Mouse (Mus musculus): ENCODE measurements around the gene Ptpn14.
A peak's percentile ranks its signal among the peaks of the same experiment; 100 is the strongest.

Gene Ptpn14

GRCm38 (mm10) chr1:189817810-189818209 is 89.7 kb downstream of the Ptpn14 start:
- DNase-seq, result peak; percentile 28 to 29

- DNase-seq, result no peak
These were observed 92.0 kb downstream of the Ptpn14 start for GRCm38 (mm10) chr1:189820111-189820510.

- no peak for DNase-seq
These were observed 96.4 kb downstream of the Ptpn14 start for GRCm38 (mm10) chr1:189824436-189824835.

- DNase-seq, result no peak
These were observed 102.3 kb downstream of the Ptpn14 start for GRCm38 (mm10) chr1:189830391-189830790.

- peak; percentile 9 to 22 for DNase-seq
These were observed 102.7 kb downstream of the Ptpn14 start for GRCm38 (mm10) chr1:189830797-189831232.

DNA sequence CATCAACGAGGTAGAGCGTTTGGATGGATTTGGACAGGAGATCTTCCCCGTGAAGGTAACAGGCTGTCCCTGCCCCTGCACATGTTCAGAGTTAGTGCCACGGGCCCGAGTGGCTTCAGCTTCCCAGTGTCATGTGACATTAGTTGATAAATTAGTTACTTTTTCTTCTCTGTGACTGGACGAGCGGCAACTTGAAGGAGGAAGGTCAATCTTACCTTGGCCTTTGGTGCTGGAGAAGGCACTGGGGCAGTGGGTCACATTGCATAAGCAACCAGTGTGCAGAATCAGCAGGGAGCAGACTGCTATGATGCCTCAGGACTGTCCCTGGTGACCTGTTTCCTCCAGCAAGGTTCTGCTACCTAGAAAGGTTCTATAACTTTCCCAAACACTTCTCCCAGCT is 105.3 kb downstream of the Ptpn14 start:
- DNase-seq, result peak in 1 of 2 experiments; percentile 6

GRCm38 (mm10) chr1:189834166-189834565 is 106.1 kb downstream of the Ptpn14 start:
- no peak for DNase-seq

- DNase-seq, result no peak
These were observed 118.3 kb downstream of the Ptpn14 start for GRCm38 (mm10) chr1:189846319-189846718.

GRCm38 (mm10) chr1:189849550-189849949 is 121.5 kb downstream of the Ptpn14 start:
- no peak for DNase-seq

- no peak for DNase-seq
These were observed 124.0 kb downstream of the Ptpn14 start for GRCm38 (mm10) chr1:189852051-189852450.

DNA sequence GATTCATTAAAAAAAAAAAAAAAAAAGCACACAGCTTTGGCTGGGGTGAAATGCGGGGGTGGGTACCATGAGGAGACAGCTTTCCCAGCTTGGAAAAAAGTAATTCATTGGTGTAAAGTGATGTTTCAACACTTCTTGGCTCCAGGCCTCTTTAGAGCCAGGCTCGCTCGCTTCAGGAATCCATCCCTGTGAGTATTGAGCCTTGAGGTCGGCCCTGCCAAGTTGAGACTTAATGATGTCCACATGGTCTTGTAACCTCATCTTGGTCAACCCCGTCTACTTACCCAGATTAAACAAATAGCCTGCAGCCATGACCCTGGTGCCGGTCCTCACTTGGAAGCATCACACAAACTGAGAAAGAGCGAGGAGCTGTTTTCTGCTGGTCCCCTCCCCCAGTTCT is 124.4 kb downstream of the Ptpn14 start:
- DNase-seq, result no peak

GRCm38 (mm10) chr1:189854646-189855045 is 126.6 kb downstream of the Ptpn14 start:
- no peak for DNase-seq

DNA sequence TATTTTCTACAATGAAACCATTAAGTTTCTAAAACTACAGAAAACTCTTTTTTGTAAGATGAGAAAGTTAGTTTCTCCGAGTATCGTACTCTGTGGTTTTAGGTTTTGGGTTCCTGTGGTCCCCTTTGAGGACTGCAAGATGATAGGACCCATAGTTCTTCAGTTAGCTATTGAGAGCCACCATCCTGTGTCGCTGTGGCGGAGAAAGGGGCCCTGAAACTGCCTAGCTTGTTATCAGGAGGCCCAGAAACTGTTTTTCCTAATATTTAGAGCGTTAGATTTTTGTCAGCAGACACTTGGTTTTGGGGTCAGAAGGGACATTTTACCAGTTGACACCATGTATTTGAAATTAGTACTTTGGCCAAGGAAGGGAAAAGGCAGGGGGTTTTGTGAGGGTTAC is 127.7 kb downstream of the Ptpn14 start:
- DNase-seq, result no peak

GRCm38 (mm10) chr1:189858377-189858776 is 130.3 kb downstream of the Ptpn14 start:
- no peak for DNase-seq

- no peak for DNase-seq
These were observed 132.3 kb downstream of the Ptpn14 start for GRCm38 (mm10) chr1:189860112-189860941.

DNA sequence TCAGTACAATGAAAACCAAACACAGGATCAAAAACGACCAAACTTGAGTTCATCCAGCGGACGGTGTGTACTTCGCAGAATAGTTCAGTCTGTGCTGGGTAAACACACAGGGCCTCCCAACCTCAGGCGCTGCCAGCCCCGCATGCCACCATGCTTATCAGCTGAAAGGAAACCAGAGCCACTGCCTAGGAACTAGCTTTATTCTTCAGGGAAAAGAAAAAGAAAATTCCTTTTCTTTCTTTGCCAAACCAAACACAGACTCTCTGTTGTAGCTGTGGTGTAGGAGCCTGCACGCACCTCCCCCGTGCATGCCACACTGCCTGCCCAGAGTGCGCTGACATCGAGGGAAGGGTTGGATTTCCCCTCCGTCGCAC is 132.9 kb downstream of the Ptpn14 start:
- no peak for DNase-seq

DNA sequence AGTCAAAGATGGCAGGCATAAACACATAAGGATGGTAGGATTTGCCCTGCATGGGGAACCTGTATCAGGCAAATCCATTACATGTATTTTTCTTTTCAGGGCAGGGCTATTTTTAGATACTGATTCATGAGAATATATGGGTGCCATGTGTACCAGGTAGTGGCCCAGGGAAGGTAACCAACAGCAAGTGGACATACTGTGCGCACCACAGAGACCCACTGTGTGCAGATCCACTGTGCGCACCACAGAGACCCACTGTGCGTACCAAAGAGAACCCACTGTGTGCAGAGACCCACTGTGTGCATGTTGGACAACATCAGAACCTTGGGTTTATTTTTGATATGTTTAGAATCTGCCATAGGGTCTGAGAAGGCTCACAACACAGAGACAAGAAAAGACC is 135.7 kb downstream of the Ptpn14 start:
- DNase-seq, result no peak

DNA sequence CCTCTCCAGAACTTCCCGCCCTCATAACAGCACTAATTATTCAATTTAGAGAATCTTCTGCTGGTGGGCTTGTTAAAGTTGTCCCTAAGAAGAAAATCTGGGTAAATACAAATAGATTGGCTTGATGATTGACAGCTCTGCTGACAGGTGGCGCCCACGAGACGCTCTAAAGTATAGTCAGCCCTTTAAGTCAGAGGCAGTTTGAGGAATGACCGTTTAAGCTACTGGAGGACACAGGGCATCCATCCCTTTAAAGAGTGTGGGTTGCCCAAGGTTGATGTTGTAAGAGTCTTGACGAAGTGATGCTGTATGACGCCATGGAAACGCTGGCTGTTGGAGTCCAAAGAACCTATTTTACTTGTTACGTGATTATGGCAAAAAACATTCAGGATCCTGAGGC is 136.2 kb downstream of the Ptpn14 start:
- no peak for DNase-seq

DNA sequence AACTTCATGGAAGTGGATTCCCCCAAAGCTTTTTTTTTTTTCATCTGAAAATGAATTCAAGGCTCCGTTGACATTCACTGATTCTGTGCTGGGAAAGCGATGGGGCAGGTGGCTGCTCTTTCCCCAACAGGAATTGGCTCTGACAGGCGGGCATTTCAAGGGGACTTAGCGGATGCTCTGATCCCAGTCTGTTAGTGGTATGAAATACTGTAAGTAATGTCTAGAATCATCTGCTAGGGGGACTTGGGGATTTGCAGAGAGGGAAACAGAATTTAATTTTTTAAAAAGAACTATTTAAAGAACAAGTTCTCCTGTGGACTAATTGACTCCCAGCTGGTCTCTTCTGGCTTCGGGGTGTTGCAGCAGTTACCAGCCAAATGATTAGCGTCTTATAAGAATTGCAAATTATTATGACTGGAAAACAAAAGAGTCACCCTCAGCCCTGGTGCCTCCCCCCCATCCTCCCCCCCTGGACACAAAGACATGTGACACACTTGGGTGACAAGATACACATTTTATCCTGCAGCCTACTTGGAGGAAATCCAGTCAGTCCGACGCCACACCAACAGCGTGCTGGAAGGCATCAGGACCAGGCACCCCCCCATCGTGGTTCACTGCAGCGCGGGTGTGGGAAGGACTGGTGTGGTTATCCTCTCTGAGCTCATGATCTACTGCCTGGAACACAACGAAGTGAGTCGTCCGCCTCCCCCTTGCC is 136.9 kb downstream of the Ptpn14 start:
- DNase-seq, result no peak

DNA sequence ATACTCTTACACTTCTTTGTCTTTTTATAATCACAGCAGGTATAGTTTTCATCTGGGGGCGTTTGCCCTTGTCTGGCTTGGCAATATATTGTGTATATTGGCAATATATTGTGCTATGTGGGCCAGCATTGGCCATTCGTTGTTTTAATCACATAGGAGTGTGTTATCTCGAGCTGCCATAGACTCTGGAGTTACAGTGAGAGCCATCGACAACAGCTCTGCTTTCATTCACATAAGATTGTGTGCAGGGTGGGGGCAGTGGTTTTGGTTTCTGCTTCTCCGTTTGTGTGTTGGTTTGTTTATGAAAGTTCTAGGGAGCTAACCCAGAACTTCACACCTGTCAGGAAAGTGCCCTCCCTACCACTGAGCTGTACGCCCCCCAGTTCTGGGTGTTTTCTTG is 138.6 kb downstream of the Ptpn14 start:
- DNase-seq, result no peak

GRCm38 (mm10) chr1:189867034-189867433 is 139.0 kb downstream of the Ptpn14 start:
- peak in 1 of 2 experiments; percentile 21 for DNase-seq

DNA sequence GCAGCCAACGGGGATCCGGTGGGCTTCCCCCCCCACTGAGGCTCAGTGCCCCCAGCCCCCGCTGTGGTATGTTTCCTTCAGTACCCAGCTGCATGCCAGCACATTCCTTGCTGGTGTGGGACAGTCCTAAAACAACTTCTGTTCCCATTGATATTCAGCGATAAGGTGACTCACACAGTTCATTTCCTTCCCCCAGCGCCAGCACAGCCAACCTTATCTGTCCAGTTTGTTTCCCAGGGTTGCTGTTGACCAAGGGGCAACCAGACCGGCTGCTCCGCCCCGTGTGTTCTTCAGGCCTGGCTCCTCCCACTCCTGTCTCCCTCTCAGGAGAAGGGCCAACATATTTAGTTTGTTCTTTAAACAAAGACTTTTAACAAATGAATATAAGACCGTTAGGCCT is 139.4 kb downstream of the Ptpn14 start:
- DNase-seq, result peak; percentile 50 to 60

GRCm38 (mm10) chr1:189868036-189868435 is 140.0 kb downstream of the Ptpn14 start:
- no peak for DNase-seq

DNA sequence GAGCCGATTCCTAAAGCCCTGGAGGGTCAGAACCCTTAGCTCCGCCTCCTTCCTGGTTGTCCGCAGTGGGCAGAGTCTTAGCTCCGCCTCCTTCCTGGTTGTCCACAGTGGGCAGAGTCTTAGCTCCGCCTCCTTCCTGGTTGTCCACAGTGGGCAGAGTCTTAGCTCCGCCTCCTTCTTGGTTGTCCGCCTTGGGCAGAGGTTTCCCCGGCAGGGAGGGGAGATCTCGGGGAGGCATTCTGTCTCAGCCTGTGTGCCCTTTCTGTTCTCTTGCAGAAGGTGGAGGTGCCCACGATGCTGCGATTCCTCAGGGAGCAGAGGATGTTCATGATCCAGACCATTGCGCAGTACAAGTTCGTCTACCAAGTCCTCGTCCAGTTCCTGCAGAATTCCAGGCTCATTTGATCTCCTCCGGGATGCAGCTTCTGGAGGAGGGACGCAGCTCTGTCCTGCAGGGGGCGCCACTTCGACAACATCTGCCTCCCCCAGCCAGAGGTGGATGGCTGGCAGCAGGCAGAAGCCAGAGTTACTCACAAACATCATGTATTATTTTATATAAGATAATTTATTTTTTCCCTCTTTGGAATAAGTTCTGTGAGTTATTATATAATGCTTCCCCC is 141.7 kb downstream of the Ptpn14 start:
- DNase-seq, result no peak
